Mouse (Mus musculus): ENCODE measurements around the gene Ccl19.
"Not testable (repeated sequence)": the region's sequence is repeated elsewhere in the genome, so short reads cannot be mapped to it uniquely, and the experiment has no call there.

The Ccl19 gene

GRCm38 (mm10) chr4:42756477-42756876, at the start of gene Ccl19:
TSS of gene Ccl19 (minus strand) at chr4:42756577.
- not testable (repeated sequence) for DNase-seq (ENCODE audit: extremely low read depth, low read depth, low spot score)

GRCm38 (mm10) chr4:42773893-42774292, 17.5 kb upstream of the Ccl19 start, which contains the start of gene Ccl21a:
TSS of gene Ccl21a (minus strand) at chr4:42773993.
- not testable (repeated sequence) for DNase-seq (ENCODE audit: extremely low read depth, low read depth, low spot score)

GRCm38 (mm10) chr4:42735245-42735644, 21.1 kb downstream of the Ccl19 start, which contains the start of gene 4930578G10Rik:
TSS of gene 4930578G10Rik (plus strand) at chr4:42735545.
- DNase-seq (ENCODE audit: extremely low read depth, low read depth, low spot score) = not testable (repeated sequence)
